ENCODE assay signal across 16 mouse cellular contexts in genomic region chr13:47183771-47184170, GRCm38 (mm10).
DNase-seq lines count a peak whose midpoint lies in the region; ATAC-seq lines count a peak whose summit lies in the region.
"Had no signal": no experiment of that assay in that cellular context is flagged by ENCODE, and none has a peak within 500 bp of the region (broad histone marks: within the 10 kb centered on the region; RNA-seq: fewer than 3 reads in every experiment).

No protein-coding gene starts in this region.

- peak; percentile 88 for DNase-seq in heart, adult 11 months
- DNase-seq in heart, embryonic 10.5 days (ENCODE audit: low spot score): no peak
- DNase-seq in liver: no peak
- DNase-seq in skeletal muscle tissue, adult 2 months (ENCODE audit: low read depth, low spot score): peak; percentile 85
- DNase-seq in midbrain, embryonic 10.5 days (ENCODE audit: low spot score): no peak
- DNase-seq: cerebellum, adult 11-12 months; kidney, adult 9 months; lung, postnatal 10 days; thymus, postnatal 14 days had no signal

- H3K9ac ChIP-seq in liver, embryonic 15.5 days: no peak overlapping the region
- no peak overlapping the region for H3K9ac ChIP-seq in heart, embryonic 16.5 days (ENCODE audit: low read length)
- H3K9ac ChIP-seq: limb, embryonic 12.5 days; midbrain, embryonic 12.5 days; neural tube, embryonic 12.5 days had no signal

- peaks cover 17% of the 10 kb centered on the region; the same call in 1 of the 2 replicates for H3K4me1 ChIP-seq in heart, embryonic 10.5 days
- H3K4me1 ChIP-seq in liver, embryonic 15.5 days (replicated peaks): peaks cover 28% of the 10 kb centered on the region; the same call in 1 of the 2 replicates
- H3K4me1 ChIP-seq in heart, embryonic 16.5 days (ENCODE audit: control insufficient read depth, insufficient read depth, low read length): peaks cover 11% of the 10 kb centered on the region
- H3K4me1 ChIP-seq in midbrain, embryonic 10.5 days: peaks cover 10% of the 10 kb centered on the region; the same call in 1 of the 2 replicates
- H3K4me1 ChIP-seq: limb, embryonic 12.5 days; midbrain, embryonic 12.5 days had no signal

- 68% methylated on average over 9 of the region's 9 CpGs for WGBS in heart, embryonic 10.5 days
- WGBS in liver, embryonic 15.5 days (ENCODE audit: insufficient replicate concordance): 66% methylated on average over 9 of the region's 9 CpGs
- WGBS in heart, embryonic 16.5 days: 47% methylated on average over 9 of the region's 9 CpGs
- WGBS in midbrain, embryonic 10.5 days: 85% methylated on average over 9 of the region's 9 CpGs

- no peak overlapping the region for H3K4me2 ChIP-seq in liver, embryonic 15.5 days
- peak overlapping the region; percentile 30; the same call in 1 of the 2 replicates for H3K4me2 ChIP-seq in heart, embryonic 16.5 days (ENCODE audit: low read depth, low read length)
- H3K4me2 ChIP-seq: limb, embryonic 12.5 days; midbrain, embryonic 12.5 days; neural tube, embryonic 12.5 days had no signal

- H3K4me3 ChIP-seq in heart, embryonic 10.5 days: no peak overlapping the region
- no peak overlapping the region for H3K4me3 ChIP-seq in liver, embryonic 15.5 days (replicated peaks)
- H3K4me3 ChIP-seq in heart, embryonic 16.5 days (ENCODE audit: low read length): no peak overlapping the region
- H3K4me3 ChIP-seq in midbrain, embryonic 10.5 days: no peak overlapping the region
- H3K4me3 ChIP-seq: limb, embryonic 12.5 days; midbrain, embryonic 12.5 days; neural tube, embryonic 12.5 days had no signal

- no peak overlapping the region for H3K27ac ChIP-seq in heart, embryonic 10.5 days
- peak overlapping the region; percentile 1; the same call in 1 of the 2 replicates for H3K27ac ChIP-seq in liver, embryonic 15.5 days (replicated peaks)
- H3K27ac ChIP-seq in heart, embryonic 16.5 days (ENCODE audit: low read length): peak overlapping the region; percentile 59
- no peak overlapping the region for H3K27ac ChIP-seq in midbrain, embryonic 10.5 days (replicated peaks)
- H3K27ac ChIP-seq: limb, embryonic 12.5 days; midbrain, embryonic 12.5 days; neural tube, embryonic 12.5 days had no signal

- no peaks in the 10 kb centered on the region for H3K36me3 ChIP-seq in heart, embryonic 10.5 days
- H3K36me3 ChIP-seq in liver, embryonic 15.5 days (replicated peaks): no peaks in the 10 kb centered on the region
- no peaks in the 10 kb centered on the region for H3K36me3 ChIP-seq in heart, embryonic 16.5 days (ENCODE audit: control insufficient read depth, insufficient read depth)
- H3K36me3 ChIP-seq in midbrain, embryonic 10.5 days: no peaks in the 10 kb centered on the region
- H3K36me3 ChIP-seq: limb, embryonic 12.5 days; midbrain, embryonic 12.5 days; neural tube, embryonic 12.5 days had no signal

- no peaks in the 10 kb centered on the region for H3K9me3 ChIP-seq in heart, embryonic 10.5 days
- H3K9me3 ChIP-seq in liver, embryonic 15.5 days (replicated peaks): no peaks in the 10 kb centered on the region
- H3K9me3 ChIP-seq in heart, embryonic 16.5 days (replicated peaks; ENCODE audit: control insufficient read depth, low read length): no peaks in the 10 kb centered on the region
- H3K9me3 ChIP-seq in midbrain, embryonic 10.5 days (replicated peaks): no peaks in the 10 kb centered on the region
- H3K9me3 ChIP-seq: limb, embryonic 12.5 days; midbrain, embryonic 12.5 days; neural tube, embryonic 12.5 days had no signal

- H3K27me3 ChIP-seq in heart, embryonic 10.5 days (ENCODE audit: insufficient read depth, poor library complexity, severe bottlenecking): no peaks in the 10 kb centered on the region; the same call in 1 of the 2 replicates
- H3K27me3 ChIP-seq in liver, embryonic 15.5 days: no peaks in the 10 kb centered on the region
- H3K27me3 ChIP-seq in heart, embryonic 16.5 days (ENCODE audit: control insufficient read depth, insufficient read depth, low read length): no peaks in the 10 kb centered on the region
- H3K27me3 ChIP-seq in midbrain, embryonic 10.5 days (ENCODE audit: low read depth, poor library complexity, severe bottlenecking): no peaks in the 10 kb centered on the region
- H3K27me3 ChIP-seq: limb, embryonic 12.5 days; midbrain, embryonic 12.5 days; neural tube, embryonic 12.5 days had no signal

- no peak for ATAC-seq in liver, embryonic 15.5 days (ENCODE audit: insufficient read depth)
- ATAC-seq in heart, embryonic 16.5 days (replicated peaks; ENCODE audit: extremely low read depth, insufficient read depth, low FRiP score): 0 out of 2 replicates have a peak, but pooled peaks have one; percentile 45
- ATAC-seq: forebrain, embryonic 16.5 days; hindbrain, embryonic 16.5 days had no signal

Comparison
In these comparisons a context has a peak if more than half of its experiments do, and no peak if none do; other contexts are left out.
1. DNase-seq: peak in heart, adult 11 months (single experiment) and skeletal muscle tissue, adult 2 months (single experiment); none in heart, embryonic 10.5 days (single experiment), liver (single experiment) and midbrain, embryonic 10.5 days (single experiment).
2. H3K27ac ChIP-seq: peak in liver, embryonic 15.5 days (single experiment) and heart, embryonic 16.5 days (single experiment); none in heart, embryonic 10.5 days (single experiment) and midbrain, embryonic 10.5 days (single experiment).